Mouse (Mus musculus) CH12.LX (cell line): ENCODE results near the gene Ercc1.

Source experiments
- CTCF ChIP-seq, 2 experiments: IDR thresholded peaks in 1 of 2; conservative IDR thresholded peaks in 1 of 2; 2 replicates each; pipeline ENCODE4 v1.5.1; 2011 to 2012; ENCODE audit warnings: low read depth in 2 of 2, low read length in 2 of 2, improper control_type of control experiment in 1 of 2, inconsistent platforms in 1 of 2, mild to moderate bottlenecking in 1 of 2, moderate library complexity in 1 of 2
- E2F4 ChIP-seq: IDR thresholded peaks from 2 replicates; pipeline ENCODE4 v1.6.1; 2011; ENCODE audit warnings: low read depth, low read length, improper control_type of control experiment; ENCODE audit not compliant: insufficient replicate concordance
- GABPA ChIP-seq: IDR thresholded peaks from 2 replicates; pipeline ENCODE4 v1.6.1; 2012; ENCODE audit warnings: low read depth, low read length, improper control_type of control experiment, inconsistent platforms; ENCODE audit not compliant: insufficient replicate concordance
- HCFC1 ChIP-seq: IDR thresholded peaks from 2 replicates; pipeline ENCODE4 v1.6.1; 2012; ENCODE audit warnings: low read depth, mild to moderate bottlenecking, inconsistent platforms, low read length, improper control_type of control experiment
- KAT2A ChIP-seq: IDR thresholded peaks from 2 replicates; pipeline ENCODE4 v1.6.1; 2012; ENCODE audit warnings: low read length, improper control_type of control experiment, inconsistent platforms; ENCODE audit not compliant: insufficient replicate concordance
- MAX ChIP-seq: IDR thresholded peaks from 2 replicates; pipeline ENCODE4 v1.6.1; 2011; ENCODE audit warnings: low read length, improper control_type of control experiment
- MAZ ChIP-seq: IDR thresholded peaks from 2 replicates; pipeline ENCODE4 v1.6.1; 2012; ENCODE audit warnings: low read depth, mild to moderate bottlenecking, inconsistent platforms, low read length, improper control_type of control experiment, moderate library complexity
- NELFE ChIP-seq: IDR thresholded peaks from 2 replicates; pipeline ENCODE4 v1.6.1; 2011; ENCODE audit warnings: low read depth, low read length, improper control_type of control experiment
- PAX5 ChIP-seq: IDR thresholded peaks from 2 replicates; pipeline ENCODE4 v1.6.1; 2012; ENCODE audit warnings: low read length, inconsistent platforms, mixed read lengths
- POLR2A ChIP-seq: IDR thresholded peaks from 2 replicates; pipeline ENCODE4 v1.6.1; 2011; ENCODE audit warnings: low read depth, mild to moderate bottlenecking, improper control_type of control experiment, low read length
- TBP ChIP-seq: conservative IDR thresholded peaks from 2 replicates; pipeline ENCODE4 v1.6.1; 2011; ENCODE audit warnings: low read depth, low read length, improper control_type of control experiment
- TCF12 ChIP-seq: IDR thresholded peaks from 2 replicates; pipeline ENCODE4 v1.6.1; 2014; ENCODE audit warnings: low read depth, mild to moderate bottlenecking, inconsistent platforms, low read length, improper control_type of control experiment
- USF1 ChIP-seq: IDR thresholded peaks from 2 replicates; pipeline ENCODE4 v1.6.1; 2014; ENCODE audit warnings: low read depth, mild to moderate bottlenecking, inconsistent platforms, low read length, improper control_type of control experiment
- ZC3H11A ChIP-seq: IDR thresholded peaks from 2 replicates; pipeline ENCODE4 v1.6.1; 2012; ENCODE audit warnings: low read depth, mild to moderate bottlenecking, inconsistent platforms, low read length, improper control_type of control experiment

- peak; percentile 69 for TF ChIP-seq POLR2A
- no peak for TF ChIP-seq NELFE
- TF ChIP-seq USF1: no peak
- peak; percentile 67; the same call in 1 of the 2 replicates for TF ChIP-seq TCF12
- no peak for TF ChIP-seq CTCF (conservative IDR thresholded peaks at IDR 0.05 in 1 of 2, IDR thresholded peaks at IDR 0.05 in 1 of 2; ENCODE audit: low read depth in 2 of 2, low read length in 2 of 2)
- peak; percentile 66 for TF ChIP-seq TBP
- no peak for TF ChIP-seq MAZ
- peak; percentile 91 for TF ChIP-seq HCFC1
- TF ChIP-seq PAX5: no peak
- TF ChIP-seq GABPA: no peak; the same call in 1 of the 2 replicates
- no peak for TF ChIP-seq E2F4
- TF ChIP-seq KAT2A: 0 out of 2 replicates have a peak, but pooled peaks have one; percentile 53
- TF ChIP-seq MAX: peak; percentile 68; the same call in 1 of the 2 replicates
- TF ChIP-seq ZC3H11A: no peak
Observed at GRCm38 (mm10) chr7:19381377-19382165, 37.0 kb downstream of the Ercc1 start, which contains the start of gene Ercc2.
